ENCODE assay signal across 20 mouse cellular contexts in the genomic region with DNA sequence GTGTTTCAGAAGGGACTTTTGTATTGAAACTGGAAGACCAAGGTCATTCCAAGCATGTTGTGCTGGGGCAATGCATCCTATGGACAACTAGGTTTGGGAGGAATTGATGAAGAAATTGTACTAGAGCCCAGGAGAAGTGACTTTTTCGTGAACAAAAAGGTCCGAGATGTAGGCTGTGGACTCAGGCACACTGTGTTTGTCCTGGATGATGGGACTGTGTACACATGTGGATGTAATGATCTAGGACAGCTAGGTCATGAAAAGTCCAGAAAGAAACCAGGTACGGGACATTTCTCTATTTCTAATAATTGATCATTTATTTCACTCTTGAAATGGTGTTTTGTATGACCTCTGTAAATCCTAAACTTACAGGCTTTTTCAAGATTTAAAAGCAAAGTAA. TPM values are rescaled to one million over a fixed set of nuclear protein-coding genes. Genes with fewer than 3 reads are reported as not detected.
DNase-seq lines count a peak whose midpoint lies in the region; ATAC-seq and TF ChIP-seq lines count a peak whose summit lies in the region.
"Had no signal": no experiment of that assay in that cellular context is flagged by ENCODE, and none has a peak within 500 bp of the region (broad histone marks: within the 10 kb centered on the region; RNA-seq: fewer than 3 reads in every experiment).

No protein-coding gene starts in this region.

- H3K4me1 ChIP-seq in liver, adult 2 months (ENCODE audit: control insufficient read depth, insufficient read depth, low read length), result peaks cover 11% of the 10 kb centered on the region; the same call in 1 of the 2 replicates
- peaks cover 60% of the 10 kb centered on the region for H3K4me1 ChIP-seq in E14TG2a.4 (replicated peaks; ENCODE audit: low read depth, low read length)
- H3K4me1 ChIP-seq in bone marrow macrophage, adult 2 months (ENCODE audit: control insufficient read depth, insufficient read depth, low read length), result peaks cover 29% of the 10 kb centered on the region
- peaks cover 11% of the 10 kb centered on the region for H3K4me1 ChIP-seq in liver, embryonic 16.5 days (ENCODE audit: control insufficient read depth, low read depth, low read length)

- 20% methylated on average over 3 of the region's 3 CpGs for WGBS in liver, adult 2 months
- WGBS in liver, embryonic 16.5 days (ENCODE audit: insufficient replicate concordance), result 75% methylated on average over 3 of the region's 3 CpGs

- peak overlapping the region; percentile 68 for H3K27ac ChIP-seq in liver, adult 2 months (replicated peaks; ENCODE audit: insufficient read depth, low read depth, low read length)
- H3K27ac ChIP-seq in bone marrow macrophage, adult 2 months (ENCODE audit: insufficient read depth, low read depth, low read length), result no peak overlapping the region
- no peak overlapping the region for H3K27ac ChIP-seq in liver, embryonic 16.5 days (ENCODE audit: low read length)
- H3K27ac ChIP-seq: embryonic facial prominence, embryonic 12.5 days; limb, embryonic 12.5 days; lung, embryonic 15.5 days; midbrain, embryonic 12.5 days; neural tube, embryonic 13.5 days had no signal

- H3K79me2 ChIP-seq in liver, adult 2 months (ENCODE audit: control insufficient read depth, insufficient read depth, low read length), result peaks cover 3% of the 10 kb centered on the region; the same call in 1 of the 2 replicates

- TF ChIP-seq POLR2A in liver, adult 2 months (IDR thresholded peaks at IDR 0.05; ENCODE audit: extremely low read depth, insufficient read depth, low read length), result no peak
- TF ChIP-seq POLR2A in bone marrow macrophage, adult 2 months (IDR thresholded peaks at IDR 0.05; ENCODE audit: borderline replicate concordance, low read depth, low read length), result no peak

- DNase-seq in liver, adult 2 months (ENCODE audit: extremely low read depth, low read depth, low spot score), result peak; percentile 63
- DNase-seq in liver, result no peak
- DNase-seq in embryo, embryonic 11 days, result no peak
- DNase-seq in left cerebral cortex, postnatal 10 days (ENCODE audit: extremely low spot score in 1 of 2, low spot score in 2 of 2), result no peak
- DNase-seq: cerebellum, adult 9-10 months; forebrain, postnatal 0 days; lung, postnatal 4 days; thymus, adult 2 months had no signal

- no peak for TF ChIP-seq CTCF in liver, adult 2 months (IDR thresholded peaks at IDR 0.05; ENCODE audit: low read depth, low read length)
- no peak for TF ChIP-seq CTCF in E14TG2a.4 (conservative IDR thresholded peaks at IDR 0.05; ENCODE audit: low read length)
- TF ChIP-seq CTCF in bone marrow macrophage, adult 2 months (IDR thresholded peaks at IDR 0.05; ENCODE audit: low read depth, low read length), result no peak

- peak overlapping the region; percentile 34; the same call in 1 of the 2 replicates for H3K4me2 ChIP-seq in liver, embryonic 16.5 days (ENCODE audit: low read depth, low read length)
- H3K4me2 ChIP-seq: embryonic facial prominence, embryonic 12.5 days; limb, embryonic 12.5 days; lung, embryonic 15.5 days; midbrain, embryonic 12.5 days; neural tube, embryonic 13.5 days had no signal

- H3K9me3 ChIP-seq in E14TG2a.4 (ENCODE audit: low read length), result no peaks in the 10 kb centered on the region
- no peaks in the 10 kb centered on the region for H3K9me3 ChIP-seq in liver, embryonic 16.5 days (replicated peaks; ENCODE audit: control insufficient read depth, low read length)
- H3K9me3 ChIP-seq: embryonic facial prominence, embryonic 12.5 days; limb, embryonic 12.5 days; lung, embryonic 15.5 days; midbrain, embryonic 12.5 days; neural tube, embryonic 13.5 days had no signal

- H3K27me3 ChIP-seq in liver, adult 2 months (ENCODE audit: control insufficient read depth, insufficient read depth, low read length), result no peaks in the 10 kb centered on the region
- H3K27me3 ChIP-seq in E14TG2a.4 (ENCODE audit: insufficient read depth, low read length), result no peaks in the 10 kb centered on the region
- H3K27me3 ChIP-seq in liver, embryonic 16.5 days (ENCODE audit: control insufficient read depth, insufficient read depth, low read depth, low read length), result no peaks in the 10 kb centered on the region
- H3K27me3 ChIP-seq: embryonic facial prominence, embryonic 12.5 days; limb, embryonic 12.5 days; lung, embryonic 15.5 days; midbrain, embryonic 12.5 days; neural tube, embryonic 13.5 days had no signal

- H3K36me3 ChIP-seq in liver, adult 2 months (ENCODE audit: control insufficient read depth, insufficient read depth, low read length), result peaks cover 24% of the 10 kb centered on the region
- peaks cover 47% of the 10 kb centered on the region for H3K36me3 ChIP-seq in E14TG2a.4 (ENCODE audit: insufficient read depth, low read length)
- H3K36me3 ChIP-seq in liver, embryonic 16.5 days (ENCODE audit: control insufficient read depth, insufficient read depth), result peaks cover 11% of the 10 kb centered on the region
- H3K36me3 ChIP-seq: embryonic facial prominence, embryonic 12.5 days had no signal

- ATAC-seq in liver, embryonic 16.5 days (ENCODE audit: low read depth), result no peak
- ATAC-seq: forebrain, postnatal 0 days; hindbrain, embryonic 16.5 days; intestine, postnatal 0 days had no signal

- peak overlapping the region; percentile 49; the same call in 1 of the 2 replicates for H3K9ac ChIP-seq in liver, adult 2 months (ENCODE audit: low read depth, low read length)
- no peak overlapping the region for H3K9ac ChIP-seq in liver, embryonic 16.5 days (ENCODE audit: low read depth, low read length)
- H3K9ac ChIP-seq: embryonic facial prominence, embryonic 12.5 days; forebrain, postnatal 0 days; limb, embryonic 12.5 days; lung, embryonic 15.5 days; midbrain, embryonic 12.5 days; neural tube, embryonic 13.5 days had no signal

- intact Hi-C loops in left cerebral cortex, postnatal 10 days (cut with DNase I), result no loop called here

- 0 out of 2 replicates have a peak overlapping the region, but pooled peaks have one; percentile 1 for H3K4me3 ChIP-seq in liver, adult 2 months (ENCODE audit: insufficient read depth, low read depth, low read length)
- H3K4me3 ChIP-seq in E14TG2a.4 (replicated peaks; ENCODE audit: low read length), result peak overlapping the region; percentile 100
- H3K4me3 ChIP-seq in bone marrow macrophage, adult 2 months (ENCODE audit: insufficient read depth, low read length), result peak overlapping the region; percentile 8; the same call in 1 of the 2 replicates
- peak overlapping the region; percentile 11 for H3K4me3 ChIP-seq in liver, embryonic 16.5 days (ENCODE audit: low read depth, low read length)
- H3K4me3 ChIP-seq: embryonic facial prominence, embryonic 12.5 days; limb, embryonic 12.5 days; lung, embryonic 15.5 days; midbrain, embryonic 12.5 days; neural tube, embryonic 13.5 days had no signal

RNA-seq across cellular contexts. Expression of gene Herc4, which starts 2.2 kb away (rescaled TPM):
- 58.5 and 62.2 TPM in 2 replicates for total RNA-seq in liver, adult 2 months (2014; rRNA removed)
- polyA plus RNA-seq in liver, adult 2 months (2012; rRNA removed), result 8.3 and 9.0 TPM in 2 replicates
- polyA plus RNA-seq in bone marrow macrophage, adult 2 months (2012; ENCODE audit: insufficient read depth, insufficient read length, missing spikeins), result 107 and 111 TPM in 2 replicates
- 27.9 and 28.3 TPM in 2 replicates for polyA plus RNA-seq in liver, embryonic 16.5 days (2015; fragmentation: Nextera tagmentation; extraction: Ambion mirVana)
- 10 to 100 TPM; 40.6 to 43.6 TPM for total RNA-seq in left cerebral cortex, postnatal 10 days (2021)

RNA-seq across cellular contexts. Expression of gene Mypn, which starts 42.1 kb away (rescaled TPM):
- total RNA-seq in liver, adult 2 months (2014; rRNA removed), result under 0.01 TPM in 1 of 2 replicates, not detected in the other
- 0.12 TPM in 1 of 2 replicates, not detected in the other for polyA plus RNA-seq in liver, adult 2 months (2012; rRNA removed)
- polyA plus RNA-seq in bone marrow macrophage, adult 2 months (2012; ENCODE audit: insufficient read depth, insufficient read length, missing spikeins), result not detected in 2 replicates
- polyA plus RNA-seq in liver, embryonic 16.5 days (2015; fragmentation: Nextera tagmentation; extraction: Ambion mirVana), result 0.23 and 0.41 TPM in 2 replicates
- total RNA-seq in left cerebral cortex, postnatal 10 days (2021), result 1 to 10 TPM; 5.6 to 7.5 TPM
- total RNA-seq: common myeloid progenitor, adult 5-6 weeks; hematopoietic stem cell, adult 5-6 weeks had no signal

Comparison
In these comparisons a context has a peak if more than half of its experiments do, and no peak if none do; other contexts are left out.
1. H3K4me3 ChIP-seq: peak in every context shown above with its lines; median percentile 100 in E14TG2a.4; 11 in liver, embryonic 16.5 days; 8 in bone marrow macrophage, adult 2 months; 1 in liver, adult 2 months.